In genomic region chr10:84440541-84441433, GRCm38 (mm10) we compare ENCODE assay signal across 8 mouse cellular contexts. TPM values are rescaled to one million over a fixed set of nuclear protein-coding genes. Genes with fewer than 3 reads are reported as not detected.
DNase-seq lines count a peak whose midpoint lies in the region; ATAC-seq and TF ChIP-seq lines count a peak whose summit lies in the region.

TSS of gene Nuak1 (minus strand) at chr10:84440597.

- dilution Hi-C loops in CH12.LX (cut with MboI; ENCODE audit: extremely low pct_ligation_motif_present, extremely low pct_unique_long_range_greater_than_20kb, low sequenced_read_pairs): no loop called here

- H3K4me1 ChIP-seq in CH12.LX (ENCODE audit: control insufficient read depth in 1 of 2, insufficient read depth in 2 of 2): peaks cover 9 to 50% of the 10 kb centered on the region in 2 experiments; a peak in 3 of 4 replicates
- H3K4me1 ChIP-seq in forebrain, embryonic 15.5 days: peaks cover 57% of the 10 kb centered on the region
- peaks cover 4% of the 10 kb centered on the region for H3K4me1 ChIP-seq in lung, adult 2 months (ENCODE audit: control insufficient read depth, insufficient read depth, low read length)
- peaks cover 27% of the 10 kb centered on the region for H3K4me1 ChIP-seq in olfactory bulb, adult 2 months (ENCODE audit: control insufficient read depth, insufficient read depth, low read length)

- H3K4me3 ChIP-seq in CH12.LX (replicated peaks in 1 of 3; ENCODE audit: low read depth in 2 of 3, low read length in 2 of 3, poor library complexity in 1 of 3): peak within 1 kb of the TSS; percentile 58 to 83 (median 73)
- H3K4me3 ChIP-seq in forebrain, embryonic 15.5 days: peak within 1 kb of the TSS; percentile 90
- peak within 1 kb of the TSS; percentile 81 for H3K4me3 ChIP-seq in lung, adult 2 months (replicated peaks; ENCODE audit: extremely low read depth, low read depth, low read length)
- peak within 1 kb of the TSS; percentile 79 for H3K4me3 ChIP-seq in olfactory bulb, adult 2 months (ENCODE audit: insufficient read depth, low read depth, low read length)

- peak; percentile 61 for DNase-seq in CH12.LX (ENCODE audit: extremely low read depth)
- DNase-seq in c-Kit-positive CD71-positive TER-119-negative erythroid progenitor cells, embryonic 14.5 days (ENCODE audit: low read depth): peak; percentile 7
- DNase-seq in heart, postnatal 14 days: peak; percentile 94 to 96
- DNase-seq in layer of hippocampus, adult 18-20 months (ENCODE audit: low spot score in 2 of 2): peak; percentile 86 to 93
- peak; percentile 87 for DNase-seq in lung, adult 2 months
- peak; percentile 70 to 73 for DNase-seq in thymus, adult 18-20 months

- under 1% methylated on average over 71 of the region's 94 CpGs for WGBS in forebrain, embryonic 15.5 days
- WGBS in lung, adult 2 months: under 1% methylated on average over 79 of the region's 94 CpGs
- WGBS in olfactory bulb, adult 2 months: under 1% methylated on average over 89 of the region's 94 CpGs

- TF ChIP-seq RAD21 in CH12.LX (IDR thresholded peaks at IDR 0.05; ENCODE audit: low read depth, low read length): no peak

- no peaks in the 10 kb centered on the region for H3K9me3 ChIP-seq in CH12.LX (replicated peaks; ENCODE audit: low read length)
- no peaks in the 10 kb centered on the region for H3K9me3 ChIP-seq in forebrain, embryonic 15.5 days

- peak within 1 kb of the TSS; percentile 85 for H3K4me2 ChIP-seq in CH12.LX (ENCODE audit: insufficient read depth, low read depth, poor library complexity, severe bottlenecking)
- H3K4me2 ChIP-seq in forebrain, embryonic 15.5 days (replicated peaks): peak within 1 kb of the TSS; percentile 87

- H3K36me3 ChIP-seq in CH12.LX (replicated peaks in 1 of 2; ENCODE audit: control insufficient read depth in 1 of 2, insufficient read depth in 1 of 2, low read length in 1 of 2): peaks cover 0 to 4% of the 10 kb centered on the region in 2 experiments
- H3K36me3 ChIP-seq in forebrain, embryonic 15.5 days: no peaks in the 10 kb centered on the region

- intact Hi-C loops in heart, postnatal 14 days (cut with DNase I): loop anchor here (5.0 kb wide), 1 partner anchor 378 kb away; no protein-coding TSS in a partner anchor

- H3K79me2 ChIP-seq in CH12.LX (replicated peaks; ENCODE audit: control insufficient read depth, extremely low read depth, insufficient read depth, poor library complexity, severe bottlenecking): no peaks in the 10 kb centered on the region

- H3K27me3 ChIP-seq in CH12.LX (replicated peaks): no peaks in the 10 kb centered on the region
- no peaks in the 10 kb centered on the region for H3K27me3 ChIP-seq in forebrain, embryonic 15.5 days

- peak within 1 kb of the TSS; percentile 72 for H3K9ac ChIP-seq in CH12.LX (ENCODE audit: insufficient read depth, low read depth)
- H3K9ac ChIP-seq in forebrain, embryonic 15.5 days (replicated peaks): peak within 1 kb of the TSS; percentile 92

- no peak for TF ChIP-seq CTCF in CH12.LX (conservative IDR thresholded peaks at IDR 0.05 in 1 of 2, IDR thresholded peaks at IDR 0.05 in 1 of 2; ENCODE audit: low read depth in 2 of 2, low read length in 2 of 2)
- no peak for TF ChIP-seq CTCF in lung, adult 2 months (IDR thresholded peaks at IDR 0.05; ENCODE audit: insufficient read depth, low read length)
- no peak for TF ChIP-seq CTCF in olfactory bulb, adult 2 months (IDR thresholded peaks at IDR 0.05; ENCODE audit: insufficient read depth, low read depth, low read length)

- 0 out of 2 replicates have a peak, but pooled peaks have one; percentile 11 for TF ChIP-seq EP300 in CH12.LX (IDR thresholded peaks at IDR 0.05; ENCODE audit: low read length)

- peak; percentile 87 for ATAC-seq in forebrain, embryonic 15.5 days (replicated peaks)

- H3K27ac ChIP-seq in CH12.LX (ENCODE audit: insufficient read depth, low read depth): peak within 1 kb of the TSS; percentile 23
- peak within 1 kb of the TSS; percentile 97 for H3K27ac ChIP-seq in forebrain, embryonic 15.5 days (replicated peaks)
- H3K27ac ChIP-seq in olfactory bulb, adult 2 months (ENCODE audit: insufficient read depth, low read depth, low read length): peak within 1 kb of the TSS; percentile 93

- peak; percentile 67 for TF ChIP-seq POLR2A in CH12.LX (IDR thresholded peaks at IDR 0.05; ENCODE audit: low read depth, low read length)
- peak; percentile 72; the same call in 1 of the 2 replicates for TF ChIP-seq POLR2A in lung, adult 2 months (IDR thresholded peaks at IDR 0.05; ENCODE audit: borderline replicate concordance, extremely low read depth, low read depth, low read length)
- TF ChIP-seq POLR2A in olfactory bulb, adult 2 months (IDR thresholded peaks at IDR 0.05; ENCODE audit: insufficient read depth, low read depth, low read length): peak; percentile 74

- in situ Hi-C loops in CH12.LX (cut with MboI; ENCODE audit: low pct_ligation_motif_present, low pct_unique_long_range_greater_than_20kb, low sequenced_read_pairs): no loop called here

TF ChIP-seq in CH12.LX, 34 proteins besides CTCF, POLR2A, EP300 and RAD21:
- TF ChIP-seq MAZ (IDR thresholded peaks at IDR 0.05; ENCODE audit: low read depth, low read length) (no peak), MAFK (IDR thresholded peaks at IDR 0.05; ENCODE audit: insufficient replicate concordance, low read length) (no peak), IRF4 (IDR thresholded peaks at IDR 0.05; ENCODE audit: low read depth, low read length) (no peak), CHD1 (IDR thresholded peaks at IDR 0.05; ENCODE audit: low read depth, low read length) (no peak), ZNF384 (IDR thresholded peaks at IDR 0.05; ENCODE audit: low read depth, low read length) (no peak), NRF1 (IDR thresholded peaks at IDR 0.05; ENCODE audit: low read depth, low read length) (peak; percentile 66), SIN3A (IDR thresholded peaks at IDR 0.05; ENCODE audit: low read length) (peak; percentile 7; the same call in 1 of the 2 replicates), USF2 (conservative IDR thresholded peaks at IDR 0.05; ENCODE audit: low read depth, low read length) (no peak), ETS1 (conservative IDR thresholded peaks at IDR 0.05; ENCODE audit: low read depth, low read length) (no peak), ZC3H11A (IDR thresholded peaks at IDR 0.05; ENCODE audit: low read depth, low read length) (no peak), JUN (IDR thresholded peaks at IDR 0.05; ENCODE audit: insufficient read depth, low read depth, low read length) (no peak), ELF1 (IDR thresholded peaks at IDR 0.05; ENCODE audit: low read depth, low read length) (no peak), TCF12 (IDR thresholded peaks at IDR 0.05; ENCODE audit: low read depth, low read length) (0 out of 2 replicates have a peak, but pooled peaks have one; percentile 6), MAX (IDR thresholded peaks at IDR 0.05; ENCODE audit: low read length) (no peak), MYC (IDR thresholded peaks at IDR 0.05; ENCODE audit: low read depth, low read length) (no peak), UBTF (IDR thresholded peaks at IDR 0.05; ENCODE audit: low read depth, low read length) (peak; percentile 96), PAX5 (IDR thresholded peaks at IDR 0.05; ENCODE audit: low read length) (no peak), BHLHE40 (IDR thresholded peaks at IDR 0.05; ENCODE audit: low read depth, low read length) (peak; percentile 21; the same call in 1 of the 2 replicates), NELFE (IDR thresholded peaks at IDR 0.05; ENCODE audit: low read depth, low read length) (peak; percentile 52; the same call in 1 of the 2 replicates), MEF2A (IDR thresholded peaks at IDR 0.05; ENCODE audit: borderline replicate concordance, low read depth, low read length) (no peak), TBP (conservative IDR thresholded peaks at IDR 0.05; ENCODE audit: low read depth, low read length) (no peak)
TF ChIP-seq in CH12.LX: peak in this region for 6.

RNA-seq across cellular contexts. Expression of gene Nuak1, which starts in this region (rescaled TPM):
- total RNA-seq in CH12.LX (2012; rRNA removed) (1.2 TPM in 2 replicates), CH12.LX (2014; rRNA removed) (1.4 and 1.6 TPM in 2 replicates)
- 3.2 and 3.4 TPM in 2 replicates for polyA plus RNA-seq in CH12.LX (2012; ENCODE audit: insufficient read length, low read depth)
- 11.6 and 12.6 TPM in 2 replicates for polyA plus RNA-seq in forebrain, embryonic 15.5 days (2015; fragmentation: Nextera tagmentation; extraction: Ambion mirVana)
- 10 to 100 TPM; 19.9 to 20.6 TPM for total RNA-seq in heart, postnatal 14 days (2021)
- total RNA-seq in layer of hippocampus, adult 18-20 months (2021): 10 to 100 TPM; 62.7 to 66.4 TPM
- polyA plus RNA-seq in lung, adult 2 months (2012; rRNA removed): 19.2 and 24.3 TPM in 2 replicates
- not detected in 2 replicates for polyA plus RNA-seq in olfactory bulb, adult 2 months (2012; ENCODE audit: insufficient read depth, insufficient read length, low replicate concordance, missing spikeins)

Comparison
In these comparisons a context has a peak if more than half of its experiments do, and no peak if none do; other contexts are left out.
1. Peak in every context shown above with its lines: DNase-seq, ATAC-seq, H3K4me3 ChIP-seq and H3K27ac ChIP-seq.
2. RNA of gene Nuak1 (total RNA-seq): 62.7 to 66.4 TPM in layer of hippocampus, adult 18-20 months and 19.9 to 20.6 TPM in heart, postnatal 14 days; 1.2 to 1.6 TPM in CH12.LX; every median in the first group is over 4 times any median in the second.
3. DNase-seq: peak in every context shown above with its lines; median percentile 95 in heart, postnatal 14 days; 90 in layer of hippocampus, adult 18-20 months; 87 in lung, adult 2 months; 72 in thymus, adult 18-20 months; 61 in CH12.LX; 7 in c-Kit-positive CD71-positive TER-119-negative erythroid progenitor cells, embryonic 14.5 days.
4. H3K27ac ChIP-seq: peak in every context shown above with its lines; median percentile 97 in forebrain, embryonic 15.5 days; 93 in olfactory bulb, adult 2 months; 23 in CH12.LX.